Mouse (Mus musculus): Measurements from ENCODE around the gene Plb1.

DNA sequence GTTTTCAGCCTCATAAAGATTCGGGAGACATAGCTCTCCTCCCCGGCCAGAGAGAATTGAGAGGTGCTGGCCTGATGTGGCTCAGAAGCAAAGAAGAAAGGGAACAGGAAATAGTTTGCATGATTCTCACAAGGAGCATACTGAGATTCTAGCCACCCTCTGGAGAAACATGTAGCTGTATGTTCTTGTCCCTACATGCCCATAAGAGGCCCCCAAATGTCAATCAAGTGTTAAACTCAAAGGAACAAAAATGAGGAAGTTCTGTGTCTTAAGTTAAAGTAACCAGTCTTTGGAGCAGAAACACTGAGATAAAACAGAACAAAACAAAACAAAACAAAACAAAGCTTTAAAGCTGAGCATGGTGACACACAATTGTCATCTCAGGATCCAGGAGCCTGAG lies 6.8 kb downstream of the Plb1 start:
- no peak for TF ChIP-seq CHD2 (IDR thresholded peaks at IDR 0.05; ENCODE audit: low read depth, low read length)
- TF ChIP-seq ZNF384 (IDR thresholded peaks at IDR 0.05; ENCODE audit: low read depth, low read length) = no peak
- TF ChIP-seq HCFC1 (IDR thresholded peaks at IDR 0.05; ENCODE audit: borderline replicate concordance, insufficient read depth, low read length) = no peak
- TF ChIP-seq ZC3H11A (IDR thresholded peaks at IDR 0.05; ENCODE audit: borderline replicate concordance, low read depth, low read length) = no peak

Measured in ES-E14 (cell line).